Mouse (Mus musculus) kidney, adult 2 months (tissue): Measurements from ENCODE around the gene Clstn1. TPM values are rescaled to one million over a fixed set of nuclear protein-coding genes. Genes with fewer than 3 reads are reported as not detected.

ENCODE experiments used
- DNase-seq: peaks from one replicate; pipeline ENCODE4 v3.0.0; 2021
- H3K27ac ChIP-seq: fragments of 200-500 bp; 2 replicates; pipeline ENCODE4 v1.5.1; 2012; ENCODE audit warnings: low read depth, low read length, control low read depth, inconsistent platforms; ENCODE audit not compliant: insufficient read depth
- H3K27me3 ChIP-seq: fragments of 200-500 bp; replicated peaks from 2 replicates; pipeline ENCODE4 v1.6.1; 2012; ENCODE audit warnings: mild to moderate bottlenecking, moderate library complexity, low read length, inconsistent platforms; ENCODE audit not compliant: control insufficient read depth, insufficient read depth
- H3K36me3 ChIP-seq: fragments of 200-500 bp; 2 replicates; pipeline ENCODE4 v1.6.1; 2012; ENCODE audit warnings: mild to moderate bottlenecking, moderate library complexity, low read length, inconsistent platforms; ENCODE audit not compliant: control insufficient read depth, insufficient read depth
- H3K4me1 ChIP-seq: fragments of 200-500 bp; 2 replicates; pipeline ENCODE4 v1.6.1; 2011; ENCODE audit warnings: low read length; ENCODE audit not compliant: control insufficient read depth, insufficient read depth
- H3K4me3 ChIP-seq: fragments of 200-500 bp; 2 replicates; pipeline ENCODE4 v1.5.1; 2011; ENCODE audit warnings: mild to moderate bottlenecking, low read depth, low read length, control low read depth; ENCODE audit not compliant: insufficient read depth
- CTCF ChIP-seq: fragments of 200-500 bp; conservative IDR thresholded peaks from 2 replicates; pipeline ENCODE4 v1.5.1; 2011; ENCODE audit warnings: low read depth, mild to moderate bottlenecking, control low read depth, low read length, moderate library complexity, mixed read lengths; ENCODE audit not compliant: insufficient read depth, insufficient read length
- POLR2A ChIP-seq: fragments of 200-500 bp; IDR thresholded peaks from one replicate; pipeline ENCODE4 v1.6.1; 2011; ENCODE audit warnings: low read depth, low read length, control low read depth
- WGBS: fragments of 180-500 bp; shearing (Covaris S2); methylation state at CpG from one replicate; pipeline ENCODE4 v1.1.7; 2018; 5-methylcytosine and 5-hydroxymethylcytosine counted together
- polyA plus RNA-seq: library from polyadenylated mRNA; depleted of rRNA; stranded (reverse); fragments of >200 nt; gene quantifications from 2 replicates; pipeline ENCODE4 v1.2.3, GENCODE M21; 2012

The Clstn1 gene
- polyA plus RNA-seq, 1 experiment, result 44.9 TPM

DNA sequence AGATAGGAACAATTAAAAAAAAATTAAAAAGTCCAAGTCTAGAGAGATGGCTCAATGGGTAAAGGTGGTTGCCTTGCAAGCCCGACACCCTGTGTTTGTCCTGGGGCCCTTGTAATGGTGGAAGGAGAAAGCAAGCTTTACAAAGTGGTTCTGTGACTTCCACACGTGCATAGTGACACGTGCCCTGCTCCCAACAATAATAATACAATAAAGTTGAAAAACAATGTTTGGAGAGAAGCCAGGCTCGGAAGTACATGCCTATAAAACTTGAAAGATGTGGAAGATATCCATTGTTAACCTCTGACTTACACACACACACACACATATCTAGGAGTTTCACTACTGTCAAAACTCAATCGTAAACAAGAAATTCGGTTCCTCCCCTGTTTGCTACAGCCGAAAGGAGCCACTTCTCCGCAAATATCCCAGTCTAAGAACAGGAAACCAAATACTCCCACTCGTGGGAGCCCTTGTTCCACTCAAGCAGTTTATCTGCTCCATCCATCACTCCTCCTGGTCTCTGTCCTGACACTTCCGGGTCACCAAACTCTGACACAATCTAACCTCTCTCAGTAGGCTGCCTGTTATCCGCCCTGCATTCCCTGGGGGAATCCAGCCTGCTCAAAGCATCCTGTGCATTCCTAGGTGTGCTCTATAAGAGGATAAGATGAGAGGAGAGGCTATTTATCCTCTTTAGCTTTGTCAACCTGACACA, 92.9 kb downstream of the Clstn1 start:
- Histone ChIP-seq H3K4me1 (no peaks in the 10 kb centered on the region), H3K27ac (no peak overlapping the region), H3K4me3 (no peak overlapping the region), H3K27me3 (no peaks in the 10 kb centered on the region), H3K36me3 (no peaks in the 10 kb centered on the region)
- WGBS, result 40% methylated on average over 11 of the region's 11 CpGs
- no peak for TF ChIP-seq CTCF
- TF ChIP-seq POLR2A, result no peak
- peak; percentile 56 for DNase-seq

DNA sequence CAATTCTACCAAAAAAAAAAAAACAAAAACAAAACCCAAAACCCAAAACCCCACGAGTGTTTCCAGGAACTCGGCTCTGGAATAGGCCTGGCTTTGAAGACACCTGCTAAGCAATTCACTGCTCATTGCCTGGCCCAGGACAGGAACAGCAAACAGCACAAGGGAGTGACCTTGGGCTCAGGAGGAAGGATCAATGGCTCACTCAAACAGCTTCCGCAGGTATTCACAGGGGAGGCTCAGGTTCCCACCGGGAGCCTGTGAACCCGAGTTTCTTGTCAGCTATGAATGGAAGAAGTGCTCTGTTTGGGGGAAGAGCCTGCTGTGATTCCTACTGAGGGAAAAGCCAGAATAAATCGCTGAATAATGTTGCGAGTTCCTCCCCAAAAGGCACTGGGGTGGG, 97.6 kb downstream of the Clstn1 start:
- H3K27ac ChIP-seq, result no peak overlapping the region
- no peaks in the 10 kb centered on the region for H3K4me1 ChIP-seq
- 42% methylated on average over 7 of the region's 7 CpGs for WGBS
- H3K27me3 ChIP-seq, result no peaks in the 10 kb centered on the region
- TF ChIP-seq CTCF (no peak), POLR2A (no peak)
- no peak overlapping the region for H3K4me3 ChIP-seq
- H3K36me3 ChIP-seq, result no peaks in the 10 kb centered on the region
- no peak for DNase-seq

DNA sequence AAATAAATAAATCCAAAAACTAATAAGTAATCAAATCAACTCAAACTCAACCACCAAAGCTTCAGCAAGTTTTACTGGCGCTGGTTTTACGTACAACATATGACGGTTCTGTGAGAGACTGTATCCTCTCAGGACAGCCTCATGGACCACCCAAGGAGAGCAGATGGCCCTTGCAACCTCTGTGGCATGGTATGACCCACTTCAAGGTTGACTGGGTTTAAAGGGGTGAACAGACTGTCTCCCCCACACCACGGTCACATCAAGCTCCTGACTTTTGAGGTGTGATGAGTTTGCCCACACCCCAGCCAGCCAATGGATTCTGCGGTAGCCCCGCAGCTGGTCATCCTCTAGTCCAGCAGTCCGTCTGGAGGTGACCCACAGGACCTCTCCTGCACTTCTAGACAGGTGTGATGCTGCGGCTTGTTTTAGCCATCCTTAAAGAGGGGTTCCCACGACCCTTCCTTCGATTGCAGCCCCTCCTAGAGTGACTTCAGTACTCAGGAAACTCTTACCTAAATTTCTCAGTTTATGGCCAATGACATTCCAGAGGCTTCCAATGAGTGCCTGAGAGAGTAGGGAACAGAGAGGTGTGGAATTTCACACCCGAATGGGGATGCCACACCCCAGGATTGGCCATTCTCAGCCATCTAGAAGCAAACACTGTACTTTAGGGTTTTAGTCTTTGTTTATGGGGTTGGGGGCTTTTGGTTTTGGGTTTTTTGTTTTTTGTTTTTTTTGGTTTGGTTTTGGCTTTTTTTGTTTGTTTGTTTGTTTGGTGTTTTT, 98.8 kb downstream of the Clstn1 start:
- TF ChIP-seq CTCF (no peak), POLR2A (no peak)
- H3K36me3 ChIP-seq, result no peaks in the 10 kb centered on the region
- WGBS, result 57% methylated on average over 11 of the region's 11 CpGs

DNA sequence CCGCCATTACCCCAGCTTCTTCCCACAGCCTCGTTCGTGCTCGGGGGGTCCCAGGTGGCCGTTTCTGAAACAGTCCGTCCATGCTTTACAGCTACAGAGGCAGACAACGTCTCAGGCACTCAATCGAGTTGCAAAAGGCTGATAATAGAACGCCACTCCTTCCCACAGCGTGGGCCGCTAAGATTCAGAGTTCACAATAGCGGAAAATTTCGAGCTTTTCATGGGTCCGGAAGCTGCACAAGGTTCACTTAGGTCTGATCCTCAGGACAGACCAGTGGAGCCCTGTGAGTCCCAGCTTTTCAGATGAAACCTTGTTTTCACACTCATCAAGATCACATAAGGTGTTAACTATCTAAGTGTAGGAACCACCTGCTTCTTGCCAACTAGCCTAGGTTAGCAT, 102.6 kb downstream of the Clstn1 start:
- H3K36me3 ChIP-seq, result no peaks in the 10 kb centered on the region
- H3K4me3 ChIP-seq, result no peak overlapping the region
- TF ChIP-seq CTCF (no peak), POLR2A (no peak)
- 77% methylated on average over 14 of the region's 14 CpGs for WGBS
- no peak for DNase-seq
- H3K27me3 ChIP-seq, result no peaks in the 10 kb centered on the region
- no peak overlapping the region for H3K27ac ChIP-seq
- H3K4me1 ChIP-seq, result no peaks in the 10 kb centered on the region

More for the DNA sequence above, 98.8 kb downstream of the Clstn1 start:
- Histone ChIP-seq H3K27me3 (no peaks in the 10 kb centered on the region), H3K27ac (no peak overlapping the region), H3K4me3 (no peak overlapping the region), H3K4me1 (no peaks in the 10 kb centered on the region)
- DNase-seq, result no peak

DNA sequence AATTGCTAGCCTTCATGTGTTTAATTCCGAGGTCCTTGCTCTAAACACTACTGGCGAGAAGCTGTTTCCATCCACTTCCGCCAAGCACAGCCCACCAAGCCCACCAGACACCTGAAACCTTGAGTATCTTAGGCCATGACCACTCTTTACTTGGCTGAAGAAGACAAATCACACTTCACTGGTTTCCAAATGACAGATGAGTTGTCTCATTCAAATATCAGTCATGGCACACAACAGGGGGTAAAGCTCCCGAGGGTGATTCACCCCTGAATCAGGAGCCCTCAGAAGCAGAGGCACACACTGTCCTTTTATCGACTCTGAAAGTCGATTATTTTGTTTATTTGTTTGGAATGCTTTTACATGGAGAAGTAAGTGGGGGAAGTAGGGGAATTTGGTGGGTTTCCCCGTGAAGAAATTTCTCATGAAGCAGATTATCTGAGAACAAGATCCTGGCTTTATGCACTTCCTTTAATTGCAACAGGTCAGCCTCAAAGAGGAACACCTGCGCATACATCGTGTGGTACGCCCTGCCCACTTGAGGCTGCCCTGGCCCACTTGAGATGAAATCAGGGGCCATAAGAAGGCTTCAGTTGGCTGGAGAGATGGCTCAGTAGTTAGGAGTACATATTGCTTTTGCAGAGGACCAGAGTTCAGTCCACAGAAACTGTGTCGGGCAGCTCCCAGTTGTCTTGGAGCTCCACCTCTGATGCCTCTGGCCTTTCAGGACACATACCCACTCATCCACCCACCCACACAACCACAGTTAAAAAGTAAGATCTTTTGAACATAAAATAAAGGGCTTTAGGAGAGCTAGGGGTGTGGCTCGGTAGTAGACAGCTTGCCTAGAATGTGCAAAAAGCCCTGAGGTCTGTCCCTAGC, 103.8 kb downstream of the Clstn1 start:
- TF ChIP-seq POLR2A (no peak), CTCF (no peak)
- WGBS, result 86% methylated on average over 12 of the region's 12 CpGs

DNA sequence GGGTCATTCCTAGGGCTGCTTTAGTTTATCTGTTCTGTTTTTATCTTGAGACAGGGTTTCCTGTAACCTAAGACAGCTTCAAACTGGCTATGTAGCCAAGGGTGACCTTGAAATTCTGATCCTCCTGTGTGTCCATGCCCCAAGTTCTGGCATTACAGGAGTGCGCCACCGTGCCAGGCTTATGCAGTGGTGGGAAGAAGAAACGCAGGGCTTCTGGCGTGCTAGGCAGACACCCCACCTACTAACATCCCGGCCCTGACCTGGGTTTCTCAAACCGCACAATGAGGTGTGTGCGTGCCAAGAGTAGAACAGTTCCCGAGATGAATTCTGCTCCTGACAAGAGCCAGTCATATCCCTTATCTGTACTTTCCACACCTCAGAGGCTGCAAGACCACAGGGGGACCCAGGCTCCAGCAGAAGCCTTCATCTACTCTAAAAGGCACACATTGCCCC, 104.6 kb downstream of the Clstn1 start:
- DNase-seq, result no peak
- no peaks in the 10 kb centered on the region for H3K27me3 ChIP-seq
- H3K27ac ChIP-seq, result no peak overlapping the region
- 0 out of 2 replicates have a peak, but pooled peaks cover 1% of the 10 kb centered on the region for H3K4me1 ChIP-seq
- TF ChIP-seq POLR2A (no peak), CTCF (no peak)
- no peak overlapping the region for H3K4me3 ChIP-seq
- no peaks in the 10 kb centered on the region for H3K36me3 ChIP-seq
- WGBS, result 88% methylated on average over 8 of the region's 8 CpGs

More for the DNA sequence above, 103.8 kb downstream of the Clstn1 start:
- no peak overlapping the region for H3K27ac ChIP-seq
- DNase-seq, result no peak
- H3K36me3 ChIP-seq, result no peaks in the 10 kb centered on the region
- H3K27me3 ChIP-seq, result no peaks in the 10 kb centered on the region
- no peaks in the 10 kb centered on the region for H3K4me1 ChIP-seq
- no peak overlapping the region for H3K4me3 ChIP-seq

DNA sequence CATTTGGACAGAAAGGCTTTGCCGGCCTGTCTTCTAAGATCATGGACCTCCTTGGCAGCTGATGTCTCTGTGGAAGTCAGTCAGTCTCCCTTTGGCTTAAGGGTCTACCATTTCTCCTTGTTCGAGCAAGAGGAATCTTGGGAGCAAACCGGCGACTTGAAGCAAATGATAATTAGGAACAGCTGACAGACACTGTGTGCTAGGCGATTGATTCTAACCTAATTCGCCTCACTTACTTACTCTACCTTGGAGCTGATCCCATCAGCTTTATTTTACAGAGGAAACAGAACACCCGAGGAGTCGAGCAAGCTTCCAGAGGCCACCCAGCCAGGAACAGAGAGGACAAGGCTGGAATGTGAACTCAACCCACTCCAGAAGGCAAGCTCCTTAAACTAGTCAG, 105.1 kb downstream of the Clstn1 start:
- H3K36me3 ChIP-seq, result no peaks in the 10 kb centered on the region
- peaks cover 7% of the 10 kb centered on the region; the same call in 1 of the 2 replicates for H3K4me1 ChIP-seq
- H3K4me3 ChIP-seq, result no peak overlapping the region
- no peak overlapping the region for H3K27ac ChIP-seq
- TF ChIP-seq CTCF, result no peak
- no peak for TF ChIP-seq POLR2A
- WGBS, result 78% methylated on average over 8 of the region's 8 CpGs
- no peak for DNase-seq
- H3K27me3 ChIP-seq, result no peaks in the 10 kb centered on the region
